Mouse (Mus musculus) bone marrow, adult 2 months (tissue): ENCODE measurements around the gene Zfp280d.

ENCODE experiments used
- CTCF ChIP-seq: fragments of 200-500 bp; IDR thresholded peaks from 2 replicates; pipeline ENCODE4 v1.5.1; 2011; ENCODE audit warnings: low read length, control low read depth; ENCODE audit not compliant: control insufficient read depth, insufficient read depth
- POLR2A ChIP-seq: fragments of 200-500 bp; IDR thresholded peaks from 2 replicates; pipeline ENCODE4 v1.6.1; 2011; ENCODE audit warnings: low read depth, mild to moderate bottlenecking, control low read depth, low read length, borderline replicate concordance; ENCODE audit not compliant: control insufficient read depth

GRCm38 (mm10) chr9:72404446-72404845 is 129.8 kb downstream of the Zfp280d start:
- TF ChIP-seq CTCF, result no peak
- TF ChIP-seq POLR2A, result no peak
